Mouse (Mus musculus): ENCODE results near the gene 2310002L09Rik. TPM values are rescaled to one million over a fixed set of nuclear protein-coding genes. Genes with fewer than 3 reads are reported as not detected.
"Not testable (repeated sequence)": the region's sequence is repeated elsewhere in the genome, so short reads cannot be mapped to it uniquely, and the experiment has no call there.

2310002L09Rik gene
- not detected in 2 replicates for polyA plus RNA-seq (2014; fragmentation: Nextera tagmentation; extraction: Ambion mirVana)

- H3K9ac ChIP-seq = no peak within 1 kb of the TSS
- DNase-seq (ENCODE audit: low spot score) (no peak), ATAC-seq (ENCODE audit: low FRiP score) (no peak)
- no peak within 1 kb of the TSS for H3K27ac ChIP-seq
- no peak within 1 kb of the TSS for H3K4me2 ChIP-seq (replicated peaks)
- H3K4me3 ChIP-seq (replicated peaks; ENCODE audit: low read length) = no peak within 1 kb of the TSS
- no peaks in the 10 kb centered on the region for H3K36me3 ChIP-seq (replicated peaks; ENCODE audit: control insufficient read depth, insufficient read depth)
- no peaks in the 10 kb centered on the region for H3K9me3 ChIP-seq (ENCODE audit: control insufficient read depth, low read length)
- no peaks in the 10 kb centered on the region for H3K4me1 ChIP-seq (replicated peaks; ENCODE audit: control insufficient read depth, insufficient read depth, low read length)
- 84% methylated on average over 8 of the region's 8 CpGs for WGBS
- H3K27me3 ChIP-seq (ENCODE audit: control insufficient read depth, insufficient read depth, low read length) = no peaks in the 10 kb centered on the region
Measured at GRCm38 (mm10) chr4:73950375-73950896, at the start of gene 2310002L09Rik. 2310002L09Rik (minus strand) TSS chr4:73950846.

- Histone ChIP-seq H3K4me3 (replicated peaks; ENCODE audit: low read length) (no peak overlapping the region), H3K9me3 (ENCODE audit: control insufficient read depth, low read length) (no peaks in the 10 kb centered on the region), H3K4me2 (replicated peaks) (no peak overlapping the region), H3K27me3 (ENCODE audit: control insufficient read depth, insufficient read depth, low read length) (no peaks in the 10 kb centered on the region), H3K36me3 (replicated peaks; ENCODE audit: control insufficient read depth, insufficient read depth) (no peaks in the 10 kb centered on the region), H3K9ac (no peak overlapping the region), H3K4me1 (replicated peaks; ENCODE audit: control insufficient read depth, insufficient read depth, low read length) (no peaks in the 10 kb centered on the region), H3K27ac (no peak overlapping the region)
- ATAC-seq (ENCODE audit: low FRiP score) (no peak), DNase-seq (ENCODE audit: low spot score) (no peak)
- WGBS = 76% methylated on average over 3 of the region's 3 CpGs
Measured at GRCm38 (mm10) chr4:73980454-73980853, 29.8 kb upstream of the 2310002L09Rik start.

- not testable (repeated sequence) for H3K36me3 ChIP-seq (replicated peaks; ENCODE audit: control insufficient read depth, insufficient read depth); ATAC-seq (ENCODE audit: low FRiP score); H3K9me3 ChIP-seq (ENCODE audit: control insufficient read depth, low read length); H3K27me3 ChIP-seq (ENCODE audit: control insufficient read depth, insufficient read depth, low read length); H3K27ac ChIP-seq; DNase-seq (ENCODE audit: low spot score); H3K4me1 ChIP-seq (replicated peaks; ENCODE audit: control insufficient read depth, insufficient read depth, low read length); H3K9ac ChIP-seq; H3K4me2 ChIP-seq (replicated peaks); H3K4me3 ChIP-seq (replicated peaks; ENCODE audit: low read length)
- 89% methylated on average over 6 of the region's 6 CpGs for WGBS
Measured at GRCm38 (mm10) chr4:73920660-73921059, 30.0 kb downstream of the 2310002L09Rik start, which contains the start of gene Gm11756. Gm11756 (minus strand) TSS chr4:73920760.

GRCm38 (mm10) chr4:73905853-73906252 lies 44.8 kb downstream of the 2310002L09Rik start, which contains the start of gene Gm13871:
Gm13871 (minus strand) TSS chr4:73905953.
- ATAC-seq (ENCODE audit: low FRiP score); H3K4me2 ChIP-seq (replicated peaks); H3K27ac ChIP-seq; H3K9me3 ChIP-seq (ENCODE audit: control insufficient read depth, low read length); H3K27me3 ChIP-seq (ENCODE audit: control insufficient read depth, insufficient read depth, low read length); H3K4me3 ChIP-seq (replicated peaks; ENCODE audit: low read length); H3K4me1 ChIP-seq (replicated peaks; ENCODE audit: control insufficient read depth, insufficient read depth, low read length); H3K9ac ChIP-seq; H3K36me3 ChIP-seq (replicated peaks; ENCODE audit: control insufficient read depth, insufficient read depth); DNase-seq (ENCODE audit: low spot score): not testable (repeated sequence)
- WGBS = no CpG with 5 or more reads among the region's 4 CpGs

GRCm38 (mm10) chr4:73891012-73891411 lies 59.6 kb downstream of the 2310002L09Rik start, which contains the start of gene Gm11757:
Gm11757 (minus strand) TSS chr4:73891112.
- DNase-seq (ENCODE audit: low spot score); H3K9ac ChIP-seq; H3K27me3 ChIP-seq (ENCODE audit: control insufficient read depth, insufficient read depth, low read length); H3K27ac ChIP-seq; H3K36me3 ChIP-seq (replicated peaks; ENCODE audit: control insufficient read depth, insufficient read depth); H3K4me3 ChIP-seq (replicated peaks; ENCODE audit: low read length); H3K4me1 ChIP-seq (replicated peaks; ENCODE audit: control insufficient read depth, insufficient read depth, low read length); H3K4me2 ChIP-seq (replicated peaks); ATAC-seq (ENCODE audit: low FRiP score); H3K9me3 ChIP-seq (ENCODE audit: control insufficient read depth, low read length): not testable (repeated sequence)
- no CpG with 5 or more reads among the region's 4 CpGs for WGBS

Other genes with a start within 250 kb of the 2310002L09Rik start
- 0.66 and 0.81 TPM in 2 replicates for gene Rasef, start 159.9 kb downstream of the 2310002L09Rik start, polyA plus RNA-seq (2014; fragmentation: Nextera tagmentation; extraction: Ambion mirVana)
- gene Gm11758, start 74.6 kb downstream of the 2310002L09Rik start, polyA plus RNA-seq (2014; fragmentation: Nextera tagmentation; extraction: Ambion mirVana) = not detected in 2 replicates
- gene Gm11757, start 59.7 kb downstream of the 2310002L09Rik start, polyA plus RNA-seq (2014; fragmentation: Nextera tagmentation; extraction: Ambion mirVana) = not detected in 2 replicates
- not detected in 2 replicates for gene Gm13871, start 44.9 kb downstream of the 2310002L09Rik start, polyA plus RNA-seq (2014; fragmentation: Nextera tagmentation; extraction: Ambion mirVana)
- not detected in 2 replicates for gene Gm11756, start 30.1 kb downstream of the 2310002L09Rik start, polyA plus RNA-seq (2014; fragmentation: Nextera tagmentation; extraction: Ambion mirVana)
- 36.6 and 39.5 TPM in 2 replicates for gene Frmd3, start 62.6 kb upstream of the 2310002L09Rik start, polyA plus RNA-seq (2014; fragmentation: Nextera tagmentation; extraction: Ambion mirVana)